Mouse (Mus musculus) intestine, embryonic 16.5 days (tissue): ENCODE results near the gene Tcf12. TPM values are rescaled to one million over a fixed set of nuclear protein-coding genes. Genes with fewer than 3 reads are reported as not detected.
A peak's percentile ranks its signal among the peaks of the same experiment; 100 is the strongest.

Experiments used
- ATAC-seq: fragments of 200-750 bp; cut with Nextera tagmentation; 2 replicates; pipeline ENCODE4 v1.8.0; 2017; ENCODE audit warnings: moderate TSS enrichment, moderate library complexity
- H3K27ac ChIP-seq: fragments of 300-500 bp; sonication (generic); 2 replicates; pipeline ENCODE4 v1.5.1; 2014; ENCODE audit warnings: mild to moderate bottlenecking, low read length
- H3K27me3 ChIP-seq: fragments of 300-500 bp; sonication (generic); replicated peaks from 2 replicates; pipeline ENCODE4 v1.6.1; 2014; ENCODE audit warnings: low read length, control low read depth, mixed read lengths; ENCODE audit not compliant: control insufficient read depth, insufficient read depth
- H3K36me3 ChIP-seq: fragments of 300-500 bp; sonication (generic); 2 replicates; pipeline ENCODE4 v1.6.1; 2014; ENCODE audit warnings: low read length, control low read depth; ENCODE audit not compliant: control insufficient read depth, insufficient read depth
- H3K4me1 ChIP-seq: fragments of 300-500 bp; sonication (generic); 2 replicates; pipeline ENCODE4 v1.6.1; 2014; ENCODE audit warnings: low read length, control low read depth, mixed read lengths; ENCODE audit not compliant: control insufficient read depth, insufficient read depth
- H3K4me2 ChIP-seq: fragments of 300-500 bp; sonication (generic); 2 replicates; pipeline ENCODE4 v1.6.1; 2014; ENCODE audit warnings: low read depth, low read length, control low read depth
- H3K4me3 ChIP-seq: fragments of 300-500 bp; sonication (generic); 2 replicates; pipeline ENCODE4 v1.5.1; 2014; ENCODE audit warnings: mild to moderate bottlenecking, low read length
- H3K9ac ChIP-seq: fragments of 300-500 bp; sonication (generic); 2 replicates; pipeline ENCODE4 v1.6.1; 2014; ENCODE audit warnings: low read depth, low read length
- H3K9me3 ChIP-seq: fragments of 300-500 bp; sonication (generic); 2 replicates; pipeline ENCODE4 v1.6.1; 2016; ENCODE audit warnings: low read length, control low read depth; ENCODE audit not compliant: control insufficient read depth
- WGBS: fragments of 180-500 bp; shearing (Covaris S2); extraction: QIAGEN DNeasy Blood & Tissue Kit; methylation state at CpG from one replicate; pipeline ENCODE4 v1.1.7; 2014; 5-methylcytosine and 5-hydroxymethylcytosine counted together
- polyA plus RNA-seq: library from polyadenylated mRNA; unstranded; fragments of >200 nt; fragmentation: Nextera tagmentation; extraction: Ambion mirVana; gene quantifications from 2 replicates; pipeline ENCODE4 v1.2.1, GENCODE M21; 2015

Gene Tcf12
- 23.9 and 26.0 TPM in 2 replicates for polyA plus RNA-seq

- Histone ChIP-seq H3K9me3 (no peaks in the 10 kb centered on the region), H3K4me3 (peak within 1 kb of the TSS; percentile 98), H3K27me3 (no peaks in the 10 kb centered on the region), H3K4me1 (peaks cover 7% of the 10 kb centered on the region), H3K4me2 (peak within 1 kb of the TSS; percentile 83), H3K9ac (peak within 1 kb of the TSS; percentile 100), H3K27ac (peak within 1 kb of the TSS; percentile 97), H3K36me3 (no peaks in the 10 kb centered on the region)
- 1% methylated on average over 86 of the region's 88 CpGs for WGBS
- ATAC-seq, result peak; percentile 88
Measured at GRCm38 (mm10) chr9:72111622-72112550, at the start of gene Tcf12. TSS of gene Tcf12 (minus strand) at chr9:72111871.

GRCm38 (mm10) chr9:72158392-72158791, 46.7 kb upstream of the Tcf12 start:
- Histone ChIP-seq H3K4me2 (no peak overlapping the region), H3K9ac (no peak overlapping the region), H3K36me3 (no peaks in the 10 kb centered on the region), H3K4me3 (no peak overlapping the region), H3K27ac (no peak overlapping the region), H3K27me3 (no peaks in the 10 kb centered on the region), H3K9me3 (no peaks in the 10 kb centered on the region), H3K4me1 (0 out of 2 replicates have a peak, but pooled peaks cover 3% of the 10 kb centered on the region)
- WGBS, result 62% methylated on average over 2 of the region's 2 CpGs
- ATAC-seq, result no peak

- no peak for ATAC-seq
- H3K36me3 ChIP-seq, result no peaks in the 10 kb centered on the region
- no peaks in the 10 kb centered on the region for H3K9me3 ChIP-seq
- H3K9ac ChIP-seq, result no peak overlapping the region
- no peak overlapping the region for H3K4me3 ChIP-seq
- 79% methylated on average over 1 of the region's 1 CpGs for WGBS
- no peak overlapping the region for H3K27ac ChIP-seq
- 0 out of 2 replicates have a peak, but pooled peaks cover 3% of the 10 kb centered on the region for H3K4me1 ChIP-seq
- H3K4me2 ChIP-seq, result no peak overlapping the region
- H3K27me3 ChIP-seq, result no peaks in the 10 kb centered on the region
Measured at GRCm38 (mm10) chr9:72157091-72157490, 45.4 kb upstream of the Tcf12 start.

- no peak overlapping the region for H3K27ac ChIP-seq
- H3K9me3 ChIP-seq, result no peaks in the 10 kb centered on the region
- 0 out of 2 replicates have a peak, but pooled peaks cover 3% of the 10 kb centered on the region for H3K4me1 ChIP-seq
- no peak for ATAC-seq
- H3K27me3 ChIP-seq, result no peaks in the 10 kb centered on the region
- no peaks in the 10 kb centered on the region for H3K36me3 ChIP-seq
- WGBS, result 16% methylated on average over 21 of the region's 21 CpGs
- peak overlapping the region; percentile 13; the same call in 1 of the 2 replicates for H3K4me3 ChIP-seq
- peak overlapping the region; percentile 42 for H3K4me2 ChIP-seq
- no peak overlapping the region for H3K9ac ChIP-seq
Measured at GRCm38 (mm10) chr9:72155250-72156138, 43.8 kb upstream of the Tcf12 start.

- H3K36me3 ChIP-seq, result no peaks in the 10 kb centered on the region
- H3K9ac ChIP-seq, result no peak overlapping the region
- 63% methylated on average over 5 of the region's 5 CpGs for WGBS
- no peaks in the 10 kb centered on the region for H3K9me3 ChIP-seq
- no peak for ATAC-seq
- H3K4me2 ChIP-seq, result no peak overlapping the region
- no peak overlapping the region for H3K4me3 ChIP-seq
- no peaks in the 10 kb centered on the region for H3K27me3 ChIP-seq
- H3K27ac ChIP-seq, result no peak overlapping the region
- no peaks in the 10 kb centered on the region for H3K4me1 ChIP-seq
Measured at GRCm38 (mm10) chr9:72144148-72144547, 32.5 kb upstream of the Tcf12 start.

DNA sequence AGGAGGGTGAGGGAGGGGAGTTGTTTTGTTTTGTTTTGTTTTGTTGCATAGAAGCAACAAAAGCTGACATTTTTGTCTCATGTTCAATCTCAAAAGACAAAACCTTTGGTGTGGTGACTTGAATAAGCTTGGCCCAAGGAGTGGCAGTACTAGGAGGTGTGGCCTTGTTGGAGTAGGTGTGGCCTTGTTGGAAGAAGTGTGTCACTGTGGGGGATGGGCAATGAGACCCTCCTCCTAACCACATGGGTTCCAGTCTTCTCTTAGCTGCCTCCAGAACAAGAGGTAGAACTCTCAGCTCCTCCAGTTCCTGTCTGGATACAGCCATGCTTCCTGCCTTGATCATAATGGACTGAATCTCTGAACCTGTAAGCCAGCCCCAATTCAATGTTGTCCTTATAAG, 26.2 kb upstream of the Tcf12 start:
- H3K36me3 ChIP-seq, result no peaks in the 10 kb centered on the region
- H3K27me3 ChIP-seq, result no peaks in the 10 kb centered on the region
- no peak overlapping the region for H3K27ac ChIP-seq
- H3K9ac ChIP-seq, result no peak overlapping the region
- no peaks in the 10 kb centered on the region for H3K9me3 ChIP-seq
- H3K4me1 ChIP-seq, result no peaks in the 10 kb centered on the region
- H3K4me3 ChIP-seq, result no peak overlapping the region
- H3K4me2 ChIP-seq, result no peak overlapping the region
- no peak for ATAC-seq

DNA sequence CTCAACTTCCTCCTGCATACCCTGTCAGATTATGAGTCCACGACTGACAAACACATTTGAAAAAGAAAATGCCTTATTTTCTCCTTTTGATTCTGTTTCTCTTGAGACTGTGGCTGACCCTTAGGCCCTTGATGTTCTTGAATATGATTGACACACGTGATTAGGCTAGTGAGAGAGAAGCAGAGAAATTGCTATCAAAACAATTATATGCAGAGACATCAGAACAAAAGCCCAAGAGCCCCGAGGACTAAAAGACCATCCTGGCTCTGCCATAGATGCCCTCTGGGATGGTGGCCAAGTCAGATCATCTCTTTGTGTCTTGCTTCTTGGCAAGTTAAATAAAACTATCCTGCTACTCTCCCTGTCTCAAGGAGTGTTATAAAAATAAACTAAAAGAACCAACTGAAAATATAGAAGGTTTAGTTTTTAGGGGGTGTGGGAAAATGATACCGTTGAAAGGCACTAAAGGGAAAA, 22.1 kb upstream of the Tcf12 start:
- H3K27me3 ChIP-seq, result no peaks in the 10 kb centered on the region
- no peak for ATAC-seq
- peak overlapping the region; percentile 93 for H3K27ac ChIP-seq
- 47% methylated on average over 4 of the region's 4 CpGs for WGBS
- peak overlapping the region; percentile 64 for H3K4me3 ChIP-seq
- H3K36me3 ChIP-seq, result no peaks in the 10 kb centered on the region
- H3K4me2 ChIP-seq, result peak overlapping the region; percentile 90
- H3K4me1 ChIP-seq, result peaks cover 5% of the 10 kb centered on the region; the same call in 1 of the 2 replicates
- no peaks in the 10 kb centered on the region for H3K9me3 ChIP-seq
- peak overlapping the region; percentile 85 for H3K9ac ChIP-seq

GRCm38 (mm10) chr9:72133089-72133771, 21.6 kb upstream of the Tcf12 start:
- 1% methylated on average over 55 of the region's 56 CpGs for WGBS
- peak; percentile 95 for ATAC-seq

More at GRCm38 (mm10) chr9:72133089-72133771, 21.6 kb upstream of the Tcf12 start:
- Histone ChIP-seq H3K4me1 (peaks cover 5% of the 10 kb centered on the region; the same call in 1 of the 2 replicates), H3K4me2 (peak overlapping the region; percentile 90), H3K27ac (peak overlapping the region; percentile 93), H3K27me3 (no peaks in the 10 kb centered on the region), H3K36me3 (no peaks in the 10 kb centered on the region), H3K9ac (peak overlapping the region; percentile 85), H3K9me3 (no peaks in the 10 kb centered on the region), H3K4me3 (peak overlapping the region; percentile 64)
